Mouse (Mus musculus): ENCODE results near the gene Tmub2.
A peak's percentile ranks its signal among the peaks of the same experiment; 100 is the strongest.
"Not testable (repeated sequence)": the region's sequence is repeated elsewhere in the genome, so short reads cannot be mapped to it uniquely, and the experiment has no call there.

The Tmub2 gene

DNA sequence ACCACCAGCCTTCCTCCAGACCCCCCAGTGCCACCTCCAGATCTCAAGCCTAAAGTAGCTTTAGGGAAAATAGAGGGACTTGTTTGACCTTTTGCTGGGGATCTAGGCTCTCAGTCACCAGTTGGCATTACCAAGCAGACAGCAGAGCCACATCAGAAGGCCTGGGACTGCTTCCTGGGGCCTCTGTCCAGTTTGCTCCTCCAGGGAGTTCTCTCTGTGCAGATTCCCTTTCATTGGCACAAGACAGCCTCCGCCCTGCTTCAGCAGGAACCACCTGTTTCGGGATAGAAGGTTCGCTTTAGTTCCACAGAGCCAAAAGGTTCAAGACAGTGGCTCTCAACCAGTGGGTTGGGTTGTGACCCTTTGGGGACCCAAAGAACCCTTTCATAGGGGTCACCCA is 5.1 kb upstream of the Tmub2 start:
- no peak for DNase-seq

DNA sequence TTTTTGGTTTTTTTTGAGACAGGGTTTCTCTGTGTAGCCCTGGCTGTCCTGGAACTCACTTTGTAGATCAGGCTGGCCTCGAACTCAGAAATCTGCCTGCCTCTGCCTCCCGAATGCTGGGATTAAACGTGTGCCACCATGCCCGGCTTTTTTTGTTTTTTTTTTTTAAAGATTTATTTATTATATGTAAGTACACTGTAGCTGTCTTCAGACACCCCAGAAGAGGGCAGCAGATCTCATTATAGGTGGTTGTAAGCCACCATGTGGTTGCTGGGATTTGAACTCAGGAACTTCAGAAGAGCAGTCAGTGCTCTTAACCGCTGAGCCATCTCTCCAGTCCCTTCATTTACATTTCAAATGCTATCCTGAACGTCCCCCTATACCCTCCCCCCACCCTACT is 4.5 kb upstream of the Tmub2 start:
- not testable (repeated sequence) for DNase-seq

GRCm38 (mm10) chr11:102283922-102284321 is 809 bp upstream of the Tmub2 start:
- DNase-seq: no peak

DNA sequence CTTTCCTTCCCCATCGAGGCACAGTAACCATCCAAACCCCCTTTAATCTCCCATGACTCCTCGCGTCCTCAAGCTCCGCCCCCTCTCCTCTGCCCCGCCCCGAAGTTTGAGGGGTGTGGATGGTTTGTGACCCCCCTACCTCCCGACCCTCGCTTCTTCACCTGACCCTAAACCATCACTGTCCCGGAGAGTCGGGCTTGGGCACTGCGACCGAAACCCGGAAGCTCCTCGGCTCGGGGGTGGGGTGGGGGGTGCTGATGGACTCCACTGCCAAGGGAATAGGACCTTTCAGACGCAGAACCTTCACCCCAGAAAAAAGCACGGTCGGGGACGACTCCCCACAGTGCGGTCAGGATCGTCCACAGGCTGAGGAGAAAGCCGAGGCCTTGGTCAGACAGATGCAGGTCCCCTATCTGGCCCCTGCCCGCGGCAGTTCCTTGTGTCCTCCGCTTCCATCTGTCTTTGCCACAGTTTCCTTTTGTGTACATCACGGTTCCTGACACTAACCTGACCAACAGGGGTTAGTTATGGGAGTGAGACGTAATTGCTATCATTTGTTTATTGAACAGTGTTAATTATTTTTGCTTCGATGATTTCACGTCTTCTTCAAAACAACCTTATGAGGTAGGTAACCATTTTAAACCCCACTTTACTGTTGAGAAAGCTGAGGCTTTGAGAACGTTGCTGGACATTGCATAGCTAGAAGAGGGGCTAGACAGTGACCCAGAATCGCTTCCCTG is 534 bp downstream of the Tmub2 start:
- DNase-seq: no peak

DNA sequence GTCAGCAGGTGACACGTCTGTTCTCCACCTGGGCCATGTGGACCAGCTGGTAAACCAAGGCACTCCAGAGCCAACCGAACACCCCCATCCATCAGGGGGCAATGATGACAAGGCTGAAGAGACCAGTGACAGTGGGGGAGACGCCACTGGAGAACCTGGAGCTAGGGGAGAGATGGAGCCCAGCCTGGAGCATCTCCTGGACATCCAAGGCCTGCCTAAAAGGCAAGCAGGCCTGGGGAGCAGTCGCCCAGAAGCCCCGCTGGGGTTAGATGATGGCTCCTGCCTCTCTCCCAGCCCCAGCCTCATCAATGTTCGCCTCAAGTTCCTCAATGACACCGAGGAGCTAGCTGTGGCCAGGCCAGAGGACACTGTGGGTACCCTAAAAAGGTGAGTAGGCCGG is 2.8 kb downstream of the Tmub2 start:
- no peak for DNase-seq

GRCm38 (mm10) chr11:102288027-102288804 is 3.5 kb downstream of the Tmub2 start:
- no peak for DNase-seq

DNA sequence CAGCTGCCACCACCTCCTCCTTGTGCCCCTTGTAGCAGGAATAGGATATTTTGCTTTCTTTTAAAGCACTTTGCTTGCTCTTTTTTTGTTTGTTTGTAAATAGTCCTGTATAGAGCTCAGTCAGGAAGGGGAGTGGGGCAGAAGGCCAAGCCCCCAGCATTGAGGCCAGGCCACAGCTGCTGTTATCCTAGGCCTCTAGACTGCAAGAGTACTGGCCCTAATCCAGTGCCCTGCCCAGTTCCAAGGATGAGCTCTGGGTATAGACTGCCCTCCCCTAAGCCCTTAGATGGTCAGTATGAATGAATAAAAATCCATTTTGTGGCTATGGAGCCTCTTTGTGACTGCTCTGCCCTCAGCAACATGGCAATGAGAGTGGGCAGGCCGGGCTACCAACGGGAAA is 4.2 kb downstream of the Tmub2 start:
- no peak for DNase-seq

DNA sequence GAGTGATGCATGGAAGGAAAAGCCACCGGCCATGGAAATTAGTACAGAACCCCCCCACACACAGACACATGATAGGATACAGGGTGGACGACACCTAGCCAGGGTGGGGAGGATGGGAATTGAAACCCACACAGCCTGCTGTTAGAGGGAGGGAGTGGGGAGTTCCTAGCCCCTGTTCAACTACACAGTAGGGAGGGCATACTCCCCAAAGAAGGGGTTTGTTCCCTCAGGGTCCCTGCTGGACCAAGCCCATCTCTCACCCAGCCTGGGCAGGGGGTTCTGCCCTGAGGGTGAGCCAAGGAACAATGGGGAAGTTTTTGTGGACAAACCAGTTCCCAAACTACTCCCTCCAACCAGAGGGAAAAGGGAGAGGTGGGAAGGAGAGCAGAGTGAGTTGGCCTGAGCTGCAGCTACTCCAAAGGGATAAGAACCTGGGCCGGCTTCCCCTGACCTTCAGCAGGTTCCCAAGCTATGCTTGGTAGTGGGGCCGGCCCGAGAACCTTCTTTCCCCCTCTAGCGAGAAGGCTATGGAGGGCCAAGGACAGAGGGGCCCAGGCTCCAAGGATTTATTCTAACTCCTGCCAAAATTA is 4.9 kb downstream of the Tmub2 start:
- DNase-seq: no peak

- no peak for DNase-seq
These were observed 5.4 kb downstream of the Tmub2 start for GRCm38 (mm10) chr11:102290141-102290540.

GRCm38 (mm10) chr11:102291051-102291535 is 6.4 kb downstream of the Tmub2 start:
- no peak for DNase-seq

DNA sequence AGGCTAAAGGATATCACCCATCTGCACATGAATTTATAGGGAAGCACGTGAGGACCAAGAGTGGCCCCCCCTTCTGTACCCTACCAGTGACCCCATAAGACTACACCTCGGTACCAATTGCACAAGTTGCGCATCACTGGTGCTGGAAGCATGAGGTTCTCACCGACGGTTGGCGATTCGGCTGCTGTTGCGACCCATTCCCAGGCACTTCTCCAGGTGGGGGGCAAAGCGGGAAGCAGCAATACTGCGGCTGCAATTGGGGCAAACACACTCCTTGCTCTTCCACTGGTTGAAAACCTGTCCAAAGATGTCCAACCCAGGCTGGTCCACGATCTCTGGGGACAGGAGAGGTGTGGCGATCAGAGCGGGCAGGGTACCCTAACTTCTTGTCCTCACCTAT is 9.2 kb downstream of the Tmub2 start:
- no peak for DNase-seq

GRCm38 (mm10) chr11:102294416-102294815 is 9.7 kb downstream of the Tmub2 start:
- no peak for DNase-seq

DNA sequence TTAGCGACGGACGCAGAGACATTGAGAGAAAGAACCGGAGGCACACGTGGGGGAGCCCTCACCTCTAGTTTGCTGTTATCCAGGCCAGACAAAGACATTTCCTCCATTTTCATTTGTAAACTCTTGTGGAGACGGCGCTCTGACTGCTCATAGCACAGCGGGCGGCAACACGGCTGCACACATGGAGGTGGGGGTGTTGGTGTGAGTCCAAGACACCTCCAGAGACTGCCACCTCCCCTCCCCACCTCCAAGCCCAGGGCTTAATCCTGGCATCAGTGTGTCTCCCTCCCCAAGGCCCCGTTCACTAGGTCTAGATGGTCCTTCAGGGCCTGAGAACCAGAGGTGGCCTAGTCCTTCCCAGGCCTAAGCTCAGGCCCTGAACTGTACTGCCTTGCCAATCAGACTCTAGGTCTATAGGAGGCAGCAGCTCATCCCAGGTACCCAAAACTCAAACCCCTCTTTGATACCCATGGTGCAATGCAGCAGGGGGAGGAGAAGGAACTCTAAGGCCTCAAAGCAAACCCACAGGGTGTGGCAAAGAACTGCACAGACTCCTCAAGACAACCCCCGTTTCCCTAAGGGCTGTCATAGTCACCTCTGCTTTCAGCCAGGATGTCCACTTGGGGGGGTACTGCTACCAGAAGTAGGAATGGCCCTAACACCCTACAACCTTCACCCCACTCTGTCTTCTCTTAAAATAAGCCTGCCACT is 10.3 kb downstream of the Tmub2 start:
- DNase-seq: no peak

- peak; percentile 51 for DNase-seq
These were observed 11.1 kb downstream of the Tmub2 start for GRCm38 (mm10) chr11:102295598-102296471.

GRCm38 (mm10) chr11:102296491-102297472 is 12.1 kb downstream of the Tmub2 start, which contains the start of gene Atxn7l3:
Gene Atxn7l3, minus strand, starts transcription at chr11:102296631.
- DNase-seq: peak; percentile 99

GRCm38 (mm10) chr11:102297577-102298556 is 13.1 kb downstream of the Tmub2 start:
- no peak for DNase-seq

GRCm38 (mm10) chr11:102299839-102300238 is 15.1 kb downstream of the Tmub2 start:
- DNase-seq: peak; percentile 81

- DNase-seq: no peak
These were observed 19.4 kb downstream of the Tmub2 start for GRCm38 (mm10) chr11:102304141-102304540.

- DNase-seq: no peak
These were observed 20.6 kb downstream of the Tmub2 start for GRCm38 (mm10) chr11:102305359-102305758.

Measured in kidney, adult 9 months (tissue).